In genomic region chr2:181288691-181289090, GRCm38 (mm10) we compare ENCODE assay signal across 8 mouse cellular contexts. TPM values are rescaled to one million over a fixed set of nuclear protein-coding genes. Genes with fewer than 3 reads are reported as not detected.
DNase-seq lines count a peak whose midpoint lies in the region; ATAC-seq and TF ChIP-seq lines count a peak whose summit lies in the region.

No protein-coding gene starts in this region.

- peak overlapping the region; percentile 99; the same call in 1 of the 2 replicates for H3K27ac ChIP-seq in layer of hippocampus, adult 2 months
- 0 out of 2 replicates have a peak overlapping the region, but pooled peaks have one; percentile 96 for H3K27ac ChIP-seq in embryonic facial prominence, embryonic 13.5 days
- no peak overlapping the region for H3K27ac ChIP-seq in kidney, embryonic 15.5 days
- no peak overlapping the region for H3K27ac ChIP-seq in neural tube, embryonic 12.5 days

- DNase-seq in layer of hippocampus, adult 2 months (ENCODE audit: low spot score in 2 of 2) = no peak
- no peak for DNase-seq in layer of hippocampus, adult 9-10 months (ENCODE audit: low spot score)
- no peak for DNase-seq in left cerebral cortex, postnatal 4 days
- no peak for DNase-seq in thymus, postnatal 36 days
- DNase-seq in yolk sac, embryonic 10.5 days (ENCODE audit: low spot score) = no peak

- no peak for ATAC-seq in embryonic facial prominence, embryonic 13.5 days (ENCODE audit: insufficient number of reproducible peaks, insufficient read depth, low FRiP score, low TSS enrichment, low read depth)
- ATAC-seq in kidney, embryonic 15.5 days (replicated peaks; ENCODE audit: low FRiP score) = no peak
- no peak for ATAC-seq in neural tube, embryonic 12.5 days (ENCODE audit: low FRiP score, low read depth)

- H3K27me3 ChIP-seq in embryonic facial prominence, embryonic 13.5 days = no peaks in the 10 kb centered on the region
- H3K27me3 ChIP-seq in kidney, embryonic 15.5 days = no peaks in the 10 kb centered on the region
- no peaks in the 10 kb centered on the region for H3K27me3 ChIP-seq in neural tube, embryonic 12.5 days (replicated peaks)

- intact Hi-C loops in left cerebral cortex, postnatal 4 days (cut with DNase I) = no loop called here

- peak overlapping the region; percentile 94 for H3K4me3 ChIP-seq in layer of hippocampus, adult 2 months
- H3K4me3 ChIP-seq in embryonic facial prominence, embryonic 13.5 days = peak overlapping the region; percentile 64
- peak overlapping the region; percentile 68 for H3K4me3 ChIP-seq in kidney, embryonic 15.5 days (replicated peaks)
- peak overlapping the region; percentile 66 for H3K4me3 ChIP-seq in neural tube, embryonic 12.5 days

- peak overlapping the region; percentile 63 for H3K4me2 ChIP-seq in embryonic facial prominence, embryonic 13.5 days
- peak overlapping the region; percentile 70 for H3K4me2 ChIP-seq in kidney, embryonic 15.5 days
- H3K4me2 ChIP-seq in neural tube, embryonic 12.5 days (replicated peaks) = peak overlapping the region; percentile 67

- H3K9me3 ChIP-seq in embryonic facial prominence, embryonic 13.5 days = no peaks in the 10 kb centered on the region
- H3K9me3 ChIP-seq in kidney, embryonic 15.5 days (replicated peaks) = no peaks in the 10 kb centered on the region
- no peaks in the 10 kb centered on the region for H3K9me3 ChIP-seq in neural tube, embryonic 12.5 days

- peak overlapping the region; percentile 70 for H3K9ac ChIP-seq in embryonic facial prominence, embryonic 13.5 days
- peak overlapping the region; percentile 43 for H3K9ac ChIP-seq in kidney, embryonic 15.5 days
- H3K9ac ChIP-seq in neural tube, embryonic 12.5 days = no peak overlapping the region

- peaks cover 11% of the 10 kb centered on the region for H3K36me3 ChIP-seq in embryonic facial prominence, embryonic 13.5 days
- H3K36me3 ChIP-seq in kidney, embryonic 15.5 days = peaks cover 19% of the 10 kb centered on the region
- peaks cover 6% of the 10 kb centered on the region; the same call in 1 of the 2 replicates for H3K36me3 ChIP-seq in neural tube, embryonic 12.5 days

- peaks cover 14% of the 10 kb centered on the region for H3K4me1 ChIP-seq in embryonic facial prominence, embryonic 13.5 days
- peaks cover 18% of the 10 kb centered on the region for H3K4me1 ChIP-seq in kidney, embryonic 15.5 days
- H3K4me1 ChIP-seq in neural tube, embryonic 12.5 days = peaks cover 18% of the 10 kb centered on the region

- no peak for TF ChIP-seq CTCF in layer of hippocampus, adult 2 months (conservative IDR thresholded peaks at IDR 0.05)

- 76% methylated on average over 3 of the region's 3 CpGs for WGBS in embryonic facial prominence, embryonic 13.5 days
- WGBS in kidney, embryonic 15.5 days = 63% methylated on average over 3 of the region's 3 CpGs
- WGBS in neural tube, embryonic 12.5 days = 82% methylated on average over 3 of the region's 3 CpGs

RNA-seq across cellular contexts. Expression of gene Gmeb2, which starts 0.9 kb away (rescaled TPM):
- 10 to 100 TPM; 18.8 to 23.5 TPM for total RNA-seq in layer of hippocampus, adult 2 months (2021)
- polyA plus RNA-seq in embryonic facial prominence, embryonic 13.5 days (2015; fragmentation: Nextera tagmentation; extraction: Ambion mirVana) = 15.9 and 16.9 TPM in 2 replicates
- 15.3 and 15.8 TPM in 2 replicates for polyA plus RNA-seq in kidney, embryonic 15.5 days (2015; fragmentation: Nextera tagmentation; extraction: Ambion mirVana)
- 20.6 and 21.4 TPM in 2 replicates for polyA plus RNA-seq in neural tube, embryonic 12.5 days (2016; fragmentation: Nextera tagmentation; extraction: Ambion mirVana)
- 10 to 100 TPM; 18.8 to 23.2 TPM for total RNA-seq in left cerebral cortex, postnatal 4 days (2021)

RNA-seq across cellular contexts. Expression of gene Stmn3, which starts 25.6 kb away (rescaled TPM):
- 100 to 1,000 TPM; 527 to 593 TPM for total RNA-seq in layer of hippocampus, adult 2 months (2021)
- 14.9 and 17.1 TPM in 2 replicates for polyA plus RNA-seq in embryonic facial prominence, embryonic 13.5 days (2015; fragmentation: Nextera tagmentation; extraction: Ambion mirVana)
- 5.1 and 17.3 TPM in 2 replicates for polyA plus RNA-seq in kidney, embryonic 15.5 days (2015; fragmentation: Nextera tagmentation; extraction: Ambion mirVana)
- polyA plus RNA-seq in neural tube, embryonic 12.5 days (2016; fragmentation: Nextera tagmentation; extraction: Ambion mirVana) = 649 and 671 TPM in 2 replicates
- total RNA-seq in left cerebral cortex, postnatal 4 days (2021) = 100 to 1,000 TPM; 885 to 936 TPM

RNA-seq across cellular contexts. Expression of gene Rtel1, which starts 30.8 kb away (rescaled TPM):
- total RNA-seq in layer of hippocampus, adult 2 months (2021) = 10 to 100 TPM; 37.1 to 40.7 TPM
- polyA plus RNA-seq in embryonic facial prominence, embryonic 13.5 days (2015; fragmentation: Nextera tagmentation; extraction: Ambion mirVana) = 42.7 and 48.9 TPM in 2 replicates
- polyA plus RNA-seq in kidney, embryonic 15.5 days (2015; fragmentation: Nextera tagmentation; extraction: Ambion mirVana) = 41.8 and 44.7 TPM in 2 replicates
- 41.1 and 49.0 TPM in 2 replicates for polyA plus RNA-seq in neural tube, embryonic 12.5 days (2016; fragmentation: Nextera tagmentation; extraction: Ambion mirVana)
- 10 to 100 TPM; 53.6 to 67.6 TPM for total RNA-seq in left cerebral cortex, postnatal 4 days (2021)

RNA-seq across cellular contexts. Expression of gene Helz2, which starts 46.9 kb away (rescaled TPM):
- total RNA-seq in layer of hippocampus, adult 2 months (2021) = 1 to 10 TPM; 2.5 to 2.9 TPM
- polyA plus RNA-seq in embryonic facial prominence, embryonic 13.5 days (2015; fragmentation: Nextera tagmentation; extraction: Ambion mirVana) = 0.51 and 0.78 TPM in 2 replicates
- 1.3 and 1.6 TPM in 2 replicates for polyA plus RNA-seq in kidney, embryonic 15.5 days (2015; fragmentation: Nextera tagmentation; extraction: Ambion mirVana)
- polyA plus RNA-seq in neural tube, embryonic 12.5 days (2016; fragmentation: Nextera tagmentation; extraction: Ambion mirVana) = 0.43 and 0.70 TPM in 2 replicates
- total RNA-seq in left cerebral cortex, postnatal 4 days (2021) = 1 to 10 TPM; 1.4 to 1.5 TPM

Comparison
In these comparisons a context has a peak if more than half of its experiments do, and no peak if none do; other contexts are left out.
1. H3K27ac ChIP-seq: peak in layer of hippocampus, adult 2 months (single experiment) and embryonic facial prominence, embryonic 13.5 days (single experiment); none in kidney, embryonic 15.5 days (single experiment) and neural tube, embryonic 12.5 days (single experiment).
2. RNA of gene Stmn3, which starts 25.6 kb away (polyA plus RNA-seq): 649 to 671 TPM in neural tube, embryonic 12.5 days; 5.1 to 17.3 TPM in kidney, embryonic 15.5 days and 14.9 to 17.1 TPM in embryonic facial prominence, embryonic 13.5 days; every median in the first group is over 10 times any median in the second.
3. Peak in every context shown above with its lines, with median percentiles within 50 percentile points of each other: H3K4me3 ChIP-seq and H3K4me2 ChIP-seq.